Mouse (Mus musculus) kidney, embryonic 14.5 days (tissue): ENCODE results near the gene Ddah1. TPM values are rescaled to one million over a fixed set of nuclear protein-coding genes. Genes with fewer than 3 reads are reported as not detected.

Experiments
- ATAC-seq: fragments of 200-750 bp; cut with Nextera tagmentation; 2 replicates; pipeline ENCODE4 v1.8.0; 2017; ENCODE audit warnings: moderate number of reproducible peaks, mild to moderate bottlenecking, moderate TSS enrichment, moderate library complexity; ENCODE audit not compliant: low FRiP score, low TSS enrichment
- H3K27ac ChIP-seq: fragments of 300-500 bp; sonication (generic); 2 replicates; pipeline ENCODE4 v1.5.1; 2014; ENCODE audit warnings: low read depth, mild to moderate bottlenecking, low read length, moderate library complexity, mixed read lengths
- H3K27me3 ChIP-seq: fragments of 300-500 bp; sonication (generic); 2 replicates; pipeline ENCODE4 v1.6.1; 2014; ENCODE audit warnings: mild to moderate bottlenecking, low read length; ENCODE audit not compliant: control insufficient read depth, insufficient read depth
- H3K36me3 ChIP-seq: fragments of 300-500 bp; sonication (generic); 2 replicates; pipeline ENCODE4 v1.6.1; 2014; ENCODE audit warnings: low read length, mixed read lengths; ENCODE audit not compliant: control insufficient read depth, insufficient read depth
- H3K4me1 ChIP-seq: fragments of 300-500 bp; sonication (generic); 2 replicates; pipeline ENCODE4 v1.6.1; 2014; ENCODE audit warnings: low read length, mixed read lengths; ENCODE audit not compliant: control insufficient read depth, insufficient read depth
- H3K4me2 ChIP-seq: fragments of 300-500 bp; sonication (generic); replicated peaks from 2 replicates; pipeline ENCODE4 v1.6.1; 2014; ENCODE audit warnings: low read depth, mild to moderate bottlenecking, low read length
- H3K4me3 ChIP-seq: fragments of 300-500 bp; sonication (generic); 2 replicates; pipeline ENCODE4 v1.5.1; 2014; ENCODE audit warnings: mild to moderate bottlenecking, low read length
- H3K9ac ChIP-seq: fragments of 300-500 bp; sonication (generic); 2 replicates; pipeline ENCODE4 v1.6.1; 2014; ENCODE audit warnings: low read depth, mild to moderate bottlenecking, low read length, moderate library complexity
- H3K9me3 ChIP-seq: fragments of 300-500 bp; sonication (generic); 2 replicates; pipeline ENCODE4 v1.6.1; 2016; ENCODE audit warnings: low read length; ENCODE audit not compliant: control insufficient read depth
- WGBS: fragments of 180-500 bp; shearing (Covaris S2); extraction: QIAGEN DNeasy Blood & Tissue Kit; methylation state at CpG from one replicate; pipeline ENCODE4 v1.1.7; 2014; 5-methylcytosine and 5-hydroxymethylcytosine counted together
- polyA plus RNA-seq: library from polyadenylated mRNA; unstranded; fragments of >200 nt; fragmentation: Nextera tagmentation; extraction: Ambion mirVana; gene quantifications from 2 replicates; pipeline ENCODE4 v1.2.1, GENCODE M21; 2014

Ddah1 gene
- polyA plus RNA-seq, 1 experiment from 2014 or later, result 63.2 TPM

DNA sequence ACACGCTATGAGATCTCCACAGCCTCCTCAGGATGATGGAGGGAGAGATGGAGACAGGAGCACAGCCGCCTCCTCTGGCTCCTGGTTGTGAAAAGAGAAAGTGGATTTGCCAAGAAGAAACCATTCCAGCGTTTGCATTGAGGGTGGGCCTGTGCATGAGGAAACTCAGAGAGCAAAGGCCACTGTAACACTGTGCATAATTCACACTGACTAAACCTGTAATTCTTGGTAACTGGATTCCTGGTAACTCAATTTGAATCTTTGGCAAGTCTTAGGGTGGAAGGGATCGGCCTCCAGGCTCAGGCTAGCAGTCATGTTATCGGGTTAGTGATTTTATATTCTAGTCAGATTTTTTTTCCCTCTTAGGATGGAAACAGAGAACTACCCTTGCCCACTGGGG lies 17.4 kb downstream of the Ddah1 start:
- ATAC-seq, result no peak
- Histone ChIP-seq H3K4me1 (peaks cover 3% of the 10 kb centered on the region; the same call in 1 of the 2 replicates), H3K36me3 (no peaks in the 10 kb centered on the region), H3K27ac (no peak overlapping the region), H3K27me3 (no peaks in the 10 kb centered on the region), H3K4me3 (no peak overlapping the region), H3K4me2 (no peak overlapping the region), H3K9ac (no peak overlapping the region), H3K9me3 (no peaks in the 10 kb centered on the region)
- 80% methylated on average over 5 of the region's 5 CpGs for WGBS

DNA sequence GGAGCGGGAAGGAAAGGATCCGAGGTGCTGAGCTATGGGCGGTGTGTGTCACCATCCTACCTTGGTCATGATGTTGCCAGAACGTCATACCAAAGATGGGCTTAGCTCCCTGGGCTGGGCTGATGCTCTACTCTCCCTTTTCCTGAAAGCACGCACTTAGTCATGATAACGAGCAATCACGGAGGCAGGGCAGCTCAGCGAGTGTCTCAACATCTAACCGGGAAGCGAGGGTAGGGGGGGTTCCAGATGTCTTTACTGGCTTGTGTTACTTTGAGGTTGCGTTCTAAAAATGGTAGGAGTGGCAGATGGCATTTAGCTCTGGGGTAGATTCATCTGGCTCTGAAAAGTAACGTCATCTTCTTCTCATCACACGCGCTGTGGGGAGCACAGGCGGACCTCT lies 18.5 kb downstream of the Ddah1 start:
- Histone ChIP-seq H3K4me1 (peaks cover 3% of the 10 kb centered on the region; the same call in 1 of the 2 replicates), H3K9me3 (no peaks in the 10 kb centered on the region), H3K4me3 (no peak overlapping the region), H3K27me3 (no peaks in the 10 kb centered on the region), H3K27ac (no peak overlapping the region), H3K4me2 (no peak overlapping the region), H3K36me3 (no peaks in the 10 kb centered on the region), H3K9ac (no peak overlapping the region)
- no peak for ATAC-seq
- 94% methylated on average over 15 of the region's 15 CpGs for WGBS

DNA sequence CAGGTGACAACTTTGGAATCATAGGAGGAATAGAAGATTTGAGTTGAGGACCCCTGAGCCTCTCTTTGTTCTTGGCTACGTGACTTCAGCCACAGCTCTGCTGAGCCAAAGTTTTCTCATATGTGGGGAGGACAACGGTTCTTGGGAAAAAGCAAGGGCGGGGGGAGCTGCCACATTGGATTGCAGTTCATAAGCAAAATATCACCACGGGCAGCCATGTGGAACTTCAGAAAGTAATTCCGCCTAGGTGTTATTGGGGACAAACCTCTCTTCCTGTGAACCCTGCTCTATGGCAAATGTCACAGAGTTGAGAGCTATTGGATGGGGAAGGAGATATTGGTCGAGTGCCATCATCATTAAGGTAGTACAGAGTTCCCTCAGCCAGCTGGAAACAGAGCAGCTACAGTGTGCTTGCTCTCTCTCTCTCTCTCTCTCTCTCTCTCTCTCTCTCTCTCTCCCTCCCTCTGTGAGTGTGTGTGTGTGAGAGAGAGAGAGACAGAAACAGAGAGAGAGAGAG lies 20.0 kb downstream of the Ddah1 start:
- WGBS, result 77% methylated on average over 6 of the region's 6 CpGs
- H3K36me3 ChIP-seq, result no peaks in the 10 kb centered on the region

DNA sequence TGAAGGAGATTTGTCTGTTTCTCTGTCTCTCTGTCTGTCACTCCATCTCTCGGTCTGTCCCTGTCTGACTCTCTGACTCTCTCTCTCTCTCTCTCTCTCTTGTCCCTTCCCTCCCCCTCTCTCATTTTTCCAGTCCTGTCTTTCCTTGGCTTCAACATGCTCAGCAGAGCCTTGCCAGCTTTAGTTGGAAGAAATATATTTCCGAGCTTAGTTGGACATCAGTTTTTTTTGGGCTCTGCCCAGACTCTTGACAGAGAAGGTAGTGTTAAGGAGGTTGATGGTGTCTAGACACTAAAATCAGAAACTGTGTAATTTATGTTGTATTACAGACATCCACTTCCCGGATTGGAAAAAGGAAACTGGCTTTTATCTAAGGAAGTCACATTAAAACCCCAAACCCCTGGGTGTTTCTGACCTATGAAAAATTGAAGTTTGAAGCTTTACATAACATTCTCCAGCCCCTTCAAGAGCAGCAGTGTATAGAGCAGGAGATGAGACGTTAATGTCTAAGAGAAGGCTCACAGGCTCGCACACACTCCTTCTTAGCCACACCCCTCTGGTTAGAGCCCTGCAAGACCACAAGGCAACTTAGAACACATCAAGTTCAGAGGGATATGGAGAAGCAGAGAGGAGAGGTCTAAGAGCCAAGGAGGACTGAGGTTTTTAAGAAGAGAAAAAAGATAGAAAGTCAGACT lies 21.0 kb downstream of the Ddah1 start:
- Histone ChIP-seq H3K4me3 (no peak overlapping the region), H3K9me3 (no peaks in the 10 kb centered on the region), H3K4me2 (no peak overlapping the region), H3K27ac (no peak overlapping the region; the same call in 1 of the 2 replicates), H3K4me1 (peaks cover 3% of the 10 kb centered on the region; the same call in 1 of the 2 replicates), H3K36me3 (no peaks in the 10 kb centered on the region), H3K9ac (no peak overlapping the region), H3K27me3 (no peaks in the 10 kb centered on the region)
- ATAC-seq, result no peak
- 39% methylated on average over 5 of the region's 5 CpGs for WGBS

More for the DNA sequence above, 20.0 kb downstream of the Ddah1 start:
- Histone ChIP-seq H3K9ac (no peak overlapping the region), H3K4me3 (no peak overlapping the region), H3K4me2 (no peak overlapping the region), H3K27me3 (no peaks in the 10 kb centered on the region), H3K4me1 (peaks cover 3% of the 10 kb centered on the region; the same call in 1 of the 2 replicates), H3K9me3 (no peaks in the 10 kb centered on the region), H3K27ac (no peak overlapping the region)
- no peak for ATAC-seq

DNA sequence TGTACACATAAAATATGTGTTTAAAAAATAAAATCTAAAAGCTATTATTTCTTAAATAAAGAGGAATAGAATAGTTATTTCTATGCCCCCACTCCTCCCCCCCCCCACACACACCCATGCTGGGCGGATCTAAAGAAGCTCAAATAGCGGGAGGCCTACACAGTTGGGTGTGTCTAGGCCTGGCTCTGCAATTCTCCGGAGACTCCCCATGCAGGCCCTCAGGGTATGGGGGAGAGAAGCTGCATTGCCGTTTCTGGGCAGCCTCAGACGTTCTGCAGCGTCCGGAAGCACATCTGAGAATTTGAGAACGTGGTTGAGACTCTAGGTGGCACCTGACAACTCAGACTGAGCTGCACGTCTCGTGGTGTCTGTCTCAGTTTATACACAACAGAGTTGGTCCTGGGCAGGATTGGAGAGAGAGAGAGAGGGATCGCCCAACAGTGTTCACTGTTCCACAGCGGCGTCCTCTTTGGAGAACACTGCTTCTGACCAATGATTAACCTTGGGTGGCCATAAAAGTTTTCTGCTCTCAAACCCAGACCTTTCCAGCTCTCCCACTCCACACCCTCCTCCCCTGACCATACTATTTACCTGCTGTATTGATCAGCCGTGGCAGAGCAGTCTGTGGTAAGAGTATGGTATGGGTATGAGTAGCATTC lies 22.4 kb downstream of the Ddah1 start:
- H3K9me3 ChIP-seq, result no peaks in the 10 kb centered on the region
- peaks cover 10% of the 10 kb centered on the region; the same call in 1 of the 2 replicates for H3K4me1 ChIP-seq
- H3K4me2 ChIP-seq, result no peak overlapping the region; the same call in 1 of the 2 replicates
- no peaks in the 10 kb centered on the region for H3K27me3 ChIP-seq
- no peaks in the 10 kb centered on the region for H3K36me3 ChIP-seq
- peak overlapping the region; percentile 55; the same call in 1 of the 2 replicates for H3K27ac ChIP-seq
- H3K4me3 ChIP-seq, result no peak overlapping the region
- ATAC-seq, result peak; percentile 80
- no peak overlapping the region for H3K9ac ChIP-seq
- WGBS, result 52% methylated on average over 14 of the region's 14 CpGs

DNA sequence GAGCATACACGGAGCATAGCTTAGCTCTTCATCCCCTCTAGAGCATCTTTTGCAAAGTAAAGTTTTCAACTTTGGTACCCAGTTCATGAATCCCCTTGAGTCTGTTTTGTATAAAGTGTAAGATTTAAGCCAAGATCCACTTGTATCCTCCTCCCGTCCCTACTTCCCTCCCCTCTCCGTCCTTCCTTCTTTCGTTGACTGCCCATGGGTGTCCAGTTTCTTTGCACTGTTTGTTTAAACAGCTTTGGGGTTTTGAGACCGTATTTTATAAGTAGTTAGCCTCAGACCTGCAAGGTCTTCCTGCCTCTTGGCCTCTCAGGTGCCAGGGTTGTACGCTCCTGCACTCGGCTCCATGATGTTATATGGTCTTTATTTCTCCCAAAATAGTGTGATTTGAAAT lies 26.8 kb downstream of the Ddah1 start:
- no peak overlapping the region for H3K4me3 ChIP-seq
- H3K27ac ChIP-seq, result peak overlapping the region; percentile 8; the same call in 1 of the 2 replicates
- H3K4me2 ChIP-seq, result no peak overlapping the region
- H3K4me1 ChIP-seq, result peaks cover 15% of the 10 kb centered on the region; the same call in 1 of the 2 replicates
- no peaks in the 10 kb centered on the region for H3K27me3 ChIP-seq
- H3K9me3 ChIP-seq, result no peaks in the 10 kb centered on the region
- no peak overlapping the region for H3K9ac ChIP-seq
- no peaks in the 10 kb centered on the region for H3K36me3 ChIP-seq
- 23% methylated on average over 7 of the region's 7 CpGs for WGBS
- ATAC-seq, result peak; percentile 21

DNA sequence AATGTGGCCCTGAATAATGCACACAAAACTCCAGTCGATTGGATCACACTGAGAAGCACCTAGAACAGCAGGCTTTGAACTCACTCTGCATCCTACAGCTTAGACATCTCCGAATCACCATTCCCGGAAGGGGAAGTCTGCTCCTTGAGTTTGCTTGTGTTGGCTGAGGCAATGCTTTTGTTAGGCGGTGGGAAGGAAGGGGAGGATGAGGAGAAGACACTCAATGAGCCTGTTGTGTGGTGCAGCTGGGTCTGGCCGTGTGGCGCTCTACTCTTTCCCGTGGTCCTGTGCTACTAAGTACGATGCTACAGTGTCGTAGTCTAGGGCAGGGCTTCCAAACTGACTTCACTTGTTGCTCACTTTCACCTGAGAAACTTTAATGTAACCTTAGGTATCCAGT lies 28.8 kb downstream of the Ddah1 start:
- Histone ChIP-seq H3K4me1 (peaks cover 16% of the 10 kb centered on the region; the same call in 1 of the 2 replicates), H3K4me3 (no peak overlapping the region), H3K4me2 (no peak overlapping the region), H3K9me3 (no peaks in the 10 kb centered on the region), H3K27me3 (no peaks in the 10 kb centered on the region), H3K9ac (no peak overlapping the region), H3K36me3 (no peaks in the 10 kb centered on the region), H3K27ac (no peak overlapping the region)
- 77% methylated on average over 9 of the region's 9 CpGs for WGBS
- ATAC-seq, result no peak

DNA sequence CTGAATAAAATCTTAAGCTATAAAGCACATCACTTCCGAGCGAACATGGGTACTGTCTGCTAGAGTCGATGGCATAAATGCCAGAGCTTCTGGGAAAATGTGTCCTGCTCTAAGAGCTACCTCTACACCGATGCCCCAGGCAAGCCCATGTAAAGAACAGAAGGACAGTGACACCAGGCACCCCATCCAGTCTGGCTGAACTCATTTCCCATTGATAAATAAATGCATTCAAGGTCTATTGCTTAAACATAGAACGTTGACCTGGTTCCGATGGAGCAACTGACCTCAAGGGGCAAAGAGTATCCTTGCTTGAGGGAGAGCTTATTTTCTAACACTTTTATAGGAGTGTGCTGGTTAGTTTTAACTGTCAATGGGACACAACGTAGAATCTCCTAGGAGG lies 30.6 kb downstream of the Ddah1 start:
- 88% methylated on average over 7 of the region's 7 CpGs for WGBS
- Histone ChIP-seq H3K27me3 (no peaks in the 10 kb centered on the region), H3K4me2 (no peak overlapping the region), H3K36me3 (no peaks in the 10 kb centered on the region), H3K4me3 (no peak overlapping the region), H3K9ac (no peak overlapping the region), H3K4me1 (peaks cover 20% of the 10 kb centered on the region; the same call in 1 of the 2 replicates), H3K27ac (no peak overlapping the region), H3K9me3 (no peaks in the 10 kb centered on the region)
- ATAC-seq, result no peak

DNA sequence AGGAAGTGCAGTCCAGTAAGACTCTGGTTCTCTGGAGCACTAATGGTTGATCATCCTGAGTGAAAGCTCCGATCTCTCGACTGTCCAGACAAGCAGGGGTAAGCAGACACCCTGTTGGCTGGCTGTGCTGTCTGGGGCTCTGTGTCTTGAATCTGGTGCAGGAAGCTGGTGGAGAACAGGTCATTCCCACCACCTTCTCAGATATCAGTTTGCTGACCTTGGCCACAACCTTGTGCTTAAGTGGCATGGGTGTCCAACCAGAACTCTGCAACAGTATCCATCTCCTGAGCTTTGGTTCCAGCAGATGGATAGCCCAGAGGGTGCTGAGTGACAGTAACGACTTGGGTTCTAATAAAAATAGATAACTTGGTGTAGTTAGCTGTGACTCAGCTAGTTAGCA lies 31.8 kb downstream of the Ddah1 start:
- peak; percentile 71 for ATAC-seq

More for the DNA sequence above, 31.8 kb downstream of the Ddah1 start:
- Histone ChIP-seq H3K4me1 (peaks cover 15% of the 10 kb centered on the region; the same call in 1 of the 2 replicates), H3K9me3 (no peaks in the 10 kb centered on the region), H3K36me3 (no peaks in the 10 kb centered on the region), H3K4me3 (no peak overlapping the region), H3K9ac (no peak overlapping the region), H3K4me2 (no peak overlapping the region), H3K27me3 (no peaks in the 10 kb centered on the region), H3K27ac (peak overlapping the region; percentile 20; the same call in 1 of the 2 replicates)
- 30% methylated on average over 3 of the region's 3 CpGs for WGBS
